Mouse (Mus musculus): ENCODE measurements at regions not wholly inside any gene's neighbourhood (a gene's known extent, or its start where the extent isn't known, plus 50 kb on each side); places are given as distances from the start of the nearest gene placed in this dataset.
A peak's percentile ranks its signal among the peaks of the same experiment; 100 is the strongest.

GRCm38 (mm10) chrX:11565888-11566287 is 238.3 kb downstream of the H2al1j start:
- no peak for DNase-seq (ENCODE audit: low read depth in 2 of 2, low spot score in 2 of 2)

DNA sequence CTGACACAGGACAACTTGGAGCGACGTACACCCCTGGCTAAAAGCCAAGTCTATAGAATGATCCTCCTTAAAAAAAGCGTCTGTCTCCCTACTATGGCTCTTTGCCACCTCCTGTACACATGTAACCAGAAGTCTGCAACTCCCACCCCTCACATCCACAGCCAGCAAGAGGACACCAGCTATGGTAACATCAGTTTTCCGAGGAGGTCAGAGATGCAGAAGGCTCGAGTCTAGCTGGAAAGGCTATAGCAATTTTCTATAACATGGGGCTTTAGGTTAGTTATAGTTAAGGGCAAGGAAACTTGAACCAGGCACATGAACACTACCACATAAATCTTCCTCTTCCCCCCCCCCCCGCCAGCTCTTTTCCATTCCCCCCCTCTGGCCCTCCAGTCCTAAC is 240.2 kb downstream of the H2al1j start:
- DNase-seq (ENCODE audit: low read depth in 2 of 2, low spot score in 2 of 2) = no peak

GRCm38 (mm10) chrX:11568262-11568661 is 240.6 kb downstream of the H2al1j start:
- no peak for DNase-seq (ENCODE audit: low read depth in 2 of 2, low spot score in 2 of 2)

DNA sequence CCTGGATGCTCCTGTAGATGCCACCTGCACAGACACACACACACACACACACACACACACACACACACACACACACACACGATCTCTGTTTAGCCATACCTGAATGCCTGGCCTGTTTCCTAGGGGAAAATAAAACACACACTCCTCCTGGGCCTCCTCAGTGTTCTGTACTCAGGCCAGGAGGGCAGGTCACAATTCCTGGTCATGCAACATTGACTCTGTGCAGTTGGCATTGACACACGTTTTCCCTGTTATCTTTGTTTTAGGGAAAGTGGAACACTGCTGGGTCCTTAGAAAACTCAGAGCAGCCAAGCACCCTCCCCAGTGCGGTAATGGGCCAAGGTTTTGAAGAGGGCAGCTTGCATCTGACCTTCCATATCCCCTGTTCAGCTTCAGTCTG is 246.7 kb downstream of the H2al1j start:
- DNase-seq (ENCODE audit: low read depth in 2 of 2, low spot score in 2 of 2) = no peak

GRCm38 (mm10) chrX:11575571-11575970 is 247.9 kb downstream of the H2al1j start:
- DNase-seq (ENCODE audit: low read depth in 2 of 2, low spot score in 2 of 2) = no peak

DNA sequence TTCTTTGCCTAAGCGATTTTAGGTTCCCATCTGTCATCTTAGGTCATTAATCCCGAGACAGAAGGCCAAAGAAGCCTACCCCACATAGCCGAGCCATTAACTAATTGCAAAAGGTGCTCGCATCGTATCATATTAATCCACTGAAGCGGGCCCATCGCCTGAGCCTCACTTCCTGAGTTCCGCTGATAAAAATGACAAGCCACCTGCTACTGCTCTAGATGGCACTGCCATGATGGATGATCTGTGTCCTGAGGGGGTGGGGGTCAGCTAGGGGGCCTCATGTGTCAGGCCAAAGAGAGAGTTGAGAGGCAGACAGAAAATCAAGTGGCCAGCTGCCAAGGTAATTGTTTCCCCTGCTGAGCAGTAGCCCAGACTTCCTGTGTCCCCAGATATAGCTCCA is 248.7 kb downstream of the H2al1j start:
- no peak for DNase-seq (ENCODE audit: low read depth in 2 of 2, low spot score in 2 of 2)

DNA sequence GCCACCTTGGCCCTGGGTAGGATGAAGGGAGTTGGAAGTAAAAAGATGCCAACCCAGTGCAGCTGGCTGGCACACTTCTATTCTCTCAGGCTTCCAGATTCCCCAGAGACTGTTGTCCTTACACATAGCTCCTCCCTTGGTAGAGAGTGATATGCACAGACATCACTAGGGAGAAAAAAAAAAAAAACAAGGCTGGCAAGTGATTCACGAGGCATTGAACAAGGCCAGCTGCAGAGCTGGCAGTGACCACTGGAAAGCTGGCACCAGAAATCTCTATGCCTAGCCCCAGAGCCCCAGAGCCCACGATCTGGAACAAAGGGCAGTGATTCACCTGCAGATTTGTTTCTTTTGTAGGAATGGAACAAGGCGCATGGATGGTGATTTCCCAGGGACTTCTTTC is 249.7 kb downstream of the H2al1j start:
- DNase-seq (ENCODE audit: low read depth in 2 of 2, low spot score in 2 of 2) = no peak

DNA sequence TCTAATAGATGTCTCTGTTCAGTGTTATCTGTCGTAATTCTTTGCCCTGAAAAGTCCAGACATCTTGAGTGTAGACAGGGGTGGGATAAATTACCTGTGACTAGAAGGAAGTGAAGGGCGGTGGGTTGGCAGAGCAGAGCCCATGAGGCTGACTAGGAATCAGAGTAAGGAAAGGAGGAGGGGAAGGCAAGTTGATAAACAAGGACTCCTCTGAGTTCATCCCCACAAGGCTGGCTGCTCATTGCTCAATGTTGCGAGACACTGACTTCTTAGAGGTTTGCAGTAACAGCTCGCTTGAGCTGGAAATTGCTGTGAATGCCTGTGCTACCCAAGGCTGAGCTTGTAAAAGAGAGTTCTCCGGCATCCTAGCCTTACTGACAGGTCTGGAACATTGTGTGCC is 257.7 kb downstream of the H2al1j start:
- no peak for DNase-seq (ENCODE audit: low read depth in 2 of 2, low spot score in 2 of 2)

DNA sequence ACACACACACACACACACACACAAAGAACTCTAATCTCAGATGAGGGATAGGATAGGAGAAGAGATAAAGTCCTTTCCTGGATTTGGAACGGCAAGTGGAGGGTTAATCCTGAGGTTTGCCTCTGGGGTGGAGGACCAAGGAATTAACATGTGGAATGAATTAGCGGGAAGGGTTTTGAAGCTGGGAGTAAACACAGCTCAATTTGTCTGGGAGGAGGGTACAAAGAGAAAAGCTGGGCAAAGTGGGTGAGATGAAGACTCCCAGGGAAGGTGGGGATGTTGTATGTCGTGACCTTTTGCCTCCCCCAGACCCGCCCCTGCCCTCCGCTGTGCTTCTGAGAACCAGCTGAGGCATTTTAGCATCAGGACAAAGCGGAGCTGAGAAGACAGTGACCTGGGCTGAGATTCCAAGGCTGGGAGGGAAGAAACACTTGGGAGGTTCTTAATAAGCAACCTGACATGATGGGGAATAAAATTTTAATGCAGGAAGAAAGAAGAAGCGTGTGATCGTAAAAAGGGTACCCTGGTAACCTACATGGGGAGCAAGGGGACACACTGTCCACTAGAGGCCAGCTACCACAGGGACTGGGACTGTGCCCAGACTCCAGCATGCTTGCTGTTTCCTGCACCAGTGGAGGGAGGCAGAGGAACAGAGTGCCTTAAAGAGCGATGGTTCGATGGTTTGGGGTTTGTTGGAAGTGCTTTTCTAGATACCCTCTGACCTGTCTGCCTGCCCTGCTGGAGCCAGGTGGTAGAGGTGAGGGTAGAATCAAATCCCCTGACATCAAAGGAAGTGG is 264.0 kb downstream of the H2al1j start:
- DNase-seq (ENCODE audit: low read depth in 2 of 2, low spot score in 2 of 2) = no peak

DNA sequence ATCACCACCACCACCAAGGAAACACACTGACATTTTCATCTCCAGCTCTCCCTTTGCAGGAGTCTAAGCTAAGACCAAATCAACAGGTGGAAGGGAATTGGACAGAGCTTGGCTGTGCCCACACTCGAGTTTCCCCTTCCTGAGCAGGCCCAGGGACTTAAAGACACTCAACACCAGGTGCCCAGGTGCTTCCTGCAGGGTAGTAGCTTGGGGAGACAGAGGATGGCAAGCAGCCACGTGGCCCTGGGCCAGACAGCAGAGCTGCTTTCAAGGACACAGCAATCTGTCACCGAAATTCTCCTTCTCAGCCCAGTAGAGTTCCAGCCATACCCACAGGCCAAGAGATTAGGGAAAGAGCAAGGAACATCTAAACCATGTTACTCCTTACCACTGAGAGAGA is 266.9 kb downstream of the H2al1j start:
- no peak for DNase-seq (ENCODE audit: low read depth in 2 of 2, low spot score in 2 of 2)

DNA sequence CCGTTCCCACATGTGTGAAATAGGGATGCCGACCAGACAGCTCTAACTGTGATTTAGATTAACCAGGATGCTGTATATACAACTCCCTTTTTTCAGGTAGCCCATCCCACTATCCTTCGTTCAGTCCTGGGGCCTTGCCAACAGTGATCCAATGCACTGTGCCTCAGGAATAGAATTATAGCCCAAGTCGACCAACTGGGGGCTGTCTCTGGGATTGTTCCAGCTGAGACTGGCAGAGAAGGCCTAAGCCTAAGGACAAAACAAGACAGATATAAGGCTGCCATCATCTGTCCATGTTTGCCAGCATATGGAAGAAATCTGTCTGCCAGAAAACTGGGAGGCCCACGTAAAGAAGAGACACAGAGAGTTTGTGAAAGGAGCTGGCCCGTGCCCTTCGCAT is 269.9 kb downstream of the H2al1j start:
- DNase-seq (ENCODE audit: low read depth in 2 of 2, low spot score in 2 of 2) = no peak

DNA sequence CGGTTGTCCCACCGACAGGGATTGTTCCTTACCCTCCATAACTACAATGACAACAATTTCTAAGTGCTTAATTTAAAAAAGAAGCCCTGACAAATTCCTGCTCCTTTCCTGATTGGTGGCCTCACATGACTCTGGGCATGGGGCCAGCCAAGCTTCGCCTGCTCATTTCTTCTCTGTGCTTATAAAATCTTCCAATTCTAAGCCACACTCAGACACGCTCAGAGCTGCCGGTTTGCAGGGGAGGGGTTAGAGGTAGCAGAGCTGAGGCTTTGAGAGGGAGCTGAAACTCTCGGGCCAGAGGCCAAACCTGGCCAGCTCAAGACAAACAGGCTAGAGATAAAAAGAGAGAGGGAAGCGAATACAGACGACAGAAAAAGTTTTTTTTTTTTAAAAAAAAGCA is 286.6 kb downstream of the H2al1j start:
- DNase-seq (ENCODE audit: low read depth in 2 of 2, low spot score in 2 of 2) = no peak

DNA sequence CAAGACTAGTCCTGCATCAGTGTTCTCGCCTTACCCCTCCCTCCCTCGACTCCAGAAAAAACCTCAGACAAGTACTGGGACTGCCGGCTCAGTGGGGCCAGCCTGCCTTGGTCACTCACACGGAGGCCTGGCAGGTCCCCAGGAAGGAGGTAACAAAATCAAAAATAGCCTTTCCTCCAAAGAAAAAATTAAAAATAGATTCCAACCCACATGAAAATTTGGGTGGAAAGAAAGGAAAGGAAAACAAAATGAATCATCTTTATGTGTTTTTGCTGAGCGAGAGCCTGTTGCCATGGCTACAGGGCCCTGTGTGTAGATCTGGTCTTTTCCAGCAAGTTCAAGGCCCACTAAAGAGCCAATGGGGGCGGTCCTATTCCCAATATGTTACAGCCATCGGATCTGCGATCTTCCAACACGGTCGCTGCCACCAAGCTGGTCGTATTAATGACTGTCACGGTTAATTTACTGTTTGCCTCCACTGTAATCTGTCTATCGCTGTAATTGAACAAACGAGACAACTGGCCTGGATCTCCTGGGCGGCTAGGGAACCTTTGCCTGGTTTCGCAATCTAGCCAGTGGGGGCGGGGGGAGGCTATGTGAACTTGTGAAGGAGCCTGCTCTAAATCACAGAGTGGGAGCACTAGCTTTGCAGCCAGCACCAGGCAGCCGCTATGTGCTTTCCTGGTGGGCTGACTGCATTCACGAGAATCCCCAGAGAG is 293.6 kb downstream of the H2al1j start:
- DNase-seq (ENCODE audit: low read depth in 2 of 2, low spot score in 2 of 2) = no peak

GRCm38 (mm10) chrX:11626274-11626878 is 298.8 kb downstream of the H2al1j start:
- no peak for DNase-seq (ENCODE audit: low read depth in 2 of 2, low spot score in 2 of 2)

GRCm38 (mm10) chrX:11629362-11629761 is 301.7 kb downstream of the H2al1j start:
- DNase-seq (ENCODE audit: low read depth in 2 of 2, low spot score in 2 of 2) = no peak

- peak; percentile 18 to 31 for DNase-seq (ENCODE audit: low read depth in 2 of 2, low spot score in 2 of 2)
Observed at GRCm38 (mm10) chrX:11629906-11630305, 302.3 kb downstream of the H2al1j start.

- no peak for DNase-seq (ENCODE audit: low read depth in 2 of 2, low spot score in 2 of 2)
Observed at GRCm38 (mm10) chrX:11631186-11631913, 303.7 kb downstream of the H2al1j start.

DNA sequence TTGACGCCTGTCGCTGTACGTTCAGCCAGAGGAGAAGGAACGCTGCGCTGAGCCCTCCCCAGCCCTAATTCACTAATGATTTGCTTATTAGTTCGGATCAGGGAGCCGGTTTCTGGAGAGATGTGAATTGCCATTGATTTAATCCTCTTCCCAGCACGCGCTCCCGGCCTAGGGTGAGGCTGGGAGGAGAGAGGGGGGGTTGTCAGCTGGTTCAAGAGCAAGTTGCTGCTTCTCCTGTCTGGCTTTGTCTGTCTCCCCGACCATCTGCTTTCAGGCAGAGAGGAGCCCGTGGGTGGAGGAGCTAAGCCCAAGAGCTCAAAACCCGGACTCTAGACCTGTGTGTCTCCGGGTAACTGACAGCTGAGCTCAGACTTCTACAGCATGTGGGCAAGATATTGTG is 304.4 kb downstream of the H2al1j start:
- DNase-seq (ENCODE audit: low read depth in 2 of 2, low spot score in 2 of 2) = no peak

GRCm38 (mm10) chrX:11633823-11634222 is 306.2 kb downstream of the H2al1j start:
- peak; percentile 31 to 32 for DNase-seq (ENCODE audit: low read depth in 2 of 2, low spot score in 2 of 2)

GRCm38 (mm10) chrX:11644484-11644883 is 316.9 kb downstream of the H2al1j start:
- DNase-seq (ENCODE audit: low read depth in 2 of 2, low spot score in 2 of 2) = no peak

- peak; percentile 26 to 32 for DNase-seq (ENCODE audit: low read depth in 2 of 2, low spot score in 2 of 2)
Observed at GRCm38 (mm10) chrX:11646681-11647526, 319.3 kb downstream of the H2al1j start.

All from CD8-positive naive resting alpha-beta T cell, adult 2 months (primary cell).